Mouse (Mus musculus) thymus, postnatal 0 days (tissue): Measurements from ENCODE around the gene Flt3. TPM values are rescaled to one million over a fixed set of nuclear protein-coding genes. Genes with fewer than 3 reads are reported as not detected.

Source experiments
- DNase-seq: peaks from one replicate; pipeline ENCODE4 v3.0.0-alpha.2; 2015; ENCODE audit warnings: low spot score
- polyA plus RNA-seq: library from polyadenylated mRNA; unstranded; fragments of >200 nt; fragmentation: Nextera tagmentation; extraction: Ambion mirVana; gene quantifications from 2 replicates; pipeline ENCODE4 v1.2.1, GENCODE M21; 2015

Flt3 gene
- polyA plus RNA-seq, 1 experiment from 2014 or later, result 3.1 TPM

GRCm38 (mm10) chr5:147354985-147355384, 45.3 kb downstream of the Flt3 start:
- peak; percentile 51 for DNase-seq

DNA sequence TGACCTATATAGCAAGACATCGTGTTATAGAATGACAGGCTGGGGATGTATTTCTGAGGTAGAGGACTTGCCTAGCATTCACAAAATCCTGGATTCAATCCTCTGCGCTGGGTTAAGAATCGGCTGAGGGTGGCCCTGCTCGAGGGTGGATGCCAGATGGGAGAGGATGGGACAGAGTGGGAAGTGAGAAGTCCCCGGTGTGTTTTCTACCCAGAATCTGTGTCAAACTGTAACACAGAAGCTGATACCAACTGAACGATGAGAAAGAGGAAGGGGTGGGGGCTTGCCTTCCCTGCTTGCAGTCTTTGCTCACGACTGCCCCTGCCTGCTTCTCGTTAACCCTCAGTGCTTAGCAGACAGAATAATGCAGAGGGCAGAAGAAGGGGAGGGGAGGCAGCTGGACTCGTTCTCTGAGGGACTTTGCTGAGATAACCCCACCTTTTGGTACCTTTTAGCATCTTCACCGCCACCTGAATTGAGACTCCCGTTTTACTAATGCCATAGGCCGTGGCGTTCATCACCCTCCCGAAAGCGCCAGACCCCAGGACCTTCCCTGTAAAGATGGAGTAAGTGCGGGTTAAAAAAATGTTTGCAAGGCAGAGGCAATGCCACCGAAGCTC, 46.0 kb downstream of the Flt3 start:
- DNase-seq, result no peak

- DNase-seq, result no peak
Observed at GRCm38 (mm10) chr5:147351931-147352330, 48.4 kb downstream of the Flt3 start.

DNA sequence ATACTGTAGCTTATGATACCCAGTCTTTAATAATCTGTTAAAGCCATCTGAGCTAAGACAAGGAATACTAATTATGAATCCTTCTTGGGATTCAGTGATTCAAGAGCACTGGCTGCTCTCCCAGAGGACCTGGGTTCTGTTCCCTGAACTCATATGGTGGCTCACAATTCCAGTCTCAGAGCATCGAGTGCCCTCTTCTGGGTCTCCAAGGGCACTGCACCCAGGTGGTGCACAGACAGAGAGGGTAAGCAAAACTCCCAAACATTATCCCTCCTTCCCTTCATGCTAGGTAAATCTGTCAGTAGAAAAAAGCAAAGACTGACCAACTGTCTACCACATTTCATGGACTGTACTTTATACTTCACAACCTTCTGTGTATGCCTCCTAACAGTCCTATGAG, 54.3 kb downstream of the Flt3 start:
- DNase-seq, result no peak

- no peak for DNase-seq
Observed at GRCm38 (mm10) chr5:147343904-147344303, 56.4 kb downstream of the Flt3 start.

DNA sequence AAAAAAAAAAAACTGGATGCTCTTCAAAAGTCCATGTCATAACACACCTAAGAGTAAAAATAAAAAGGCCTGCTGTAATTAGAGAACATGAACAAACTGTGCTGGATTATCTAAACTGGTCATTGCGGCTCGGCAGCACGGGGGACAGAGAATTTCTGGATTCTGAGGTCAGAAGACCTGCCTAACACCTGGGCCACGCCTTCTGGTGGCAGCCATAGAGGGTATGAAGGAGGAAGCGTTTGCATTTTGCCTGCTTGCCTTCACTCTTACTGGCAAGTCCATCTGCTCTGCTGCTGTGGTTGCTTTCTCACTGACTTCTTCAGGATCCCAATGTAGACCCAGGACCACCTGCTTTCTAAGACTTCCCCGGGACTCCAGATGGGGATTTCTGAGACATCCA, 57.4 kb downstream of the Flt3 start:
- DNase-seq, result no peak

DNA sequence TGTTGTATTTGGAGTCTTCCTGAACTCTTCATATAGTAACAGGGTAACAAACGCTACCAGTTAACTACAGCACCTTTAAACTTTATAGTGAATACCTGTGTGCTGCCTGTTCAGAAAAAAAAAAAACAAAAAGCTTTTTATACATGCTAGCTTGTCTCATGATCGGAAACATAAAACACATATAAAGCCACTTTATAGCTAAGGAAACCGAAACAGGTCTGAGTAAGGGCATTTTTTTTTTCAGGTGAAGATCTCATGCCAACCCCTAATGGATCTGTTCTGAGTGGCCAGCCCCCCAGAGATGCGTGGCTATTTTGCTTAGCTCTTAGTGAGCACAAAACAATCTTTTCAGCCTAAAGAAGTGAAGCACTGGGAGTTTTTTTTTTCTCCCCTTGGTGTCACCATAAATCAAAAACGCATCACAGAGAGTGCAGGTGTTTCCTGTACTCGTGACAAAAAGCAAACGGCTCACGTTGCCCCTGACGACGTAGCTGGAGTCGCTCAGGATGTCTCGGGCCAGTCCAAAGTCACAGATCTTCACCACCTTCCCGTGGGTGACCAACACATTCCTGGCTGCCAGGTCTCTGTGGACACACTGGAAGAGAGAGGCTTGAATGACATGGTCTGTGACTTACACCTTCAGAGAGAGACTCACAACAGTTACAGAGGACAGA, 59.4 kb downstream of the Flt3 start:
- DNase-seq, result peak; percentile 92

DNA sequence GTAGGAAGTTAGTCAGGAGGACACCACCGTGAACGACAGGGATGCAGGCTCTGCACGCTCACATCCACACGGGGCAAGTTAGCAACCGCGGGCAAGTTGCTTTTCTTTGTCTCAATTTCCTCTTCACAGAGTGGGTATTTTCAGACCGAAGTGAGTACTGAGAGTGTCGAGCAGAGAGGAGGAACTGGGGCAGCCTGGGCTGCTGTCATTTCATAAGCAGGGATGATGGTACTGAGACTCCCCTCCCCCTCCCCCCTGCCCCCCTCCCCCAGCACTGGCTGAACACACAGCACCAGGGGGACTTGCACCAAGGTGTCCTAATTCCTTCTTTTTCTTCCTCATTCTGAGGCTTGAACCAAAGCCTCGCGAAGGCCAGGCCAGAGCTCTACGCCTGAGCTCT, 60.7 kb downstream of the Flt3 start:
- peak; percentile 41 for DNase-seq

DNA sequence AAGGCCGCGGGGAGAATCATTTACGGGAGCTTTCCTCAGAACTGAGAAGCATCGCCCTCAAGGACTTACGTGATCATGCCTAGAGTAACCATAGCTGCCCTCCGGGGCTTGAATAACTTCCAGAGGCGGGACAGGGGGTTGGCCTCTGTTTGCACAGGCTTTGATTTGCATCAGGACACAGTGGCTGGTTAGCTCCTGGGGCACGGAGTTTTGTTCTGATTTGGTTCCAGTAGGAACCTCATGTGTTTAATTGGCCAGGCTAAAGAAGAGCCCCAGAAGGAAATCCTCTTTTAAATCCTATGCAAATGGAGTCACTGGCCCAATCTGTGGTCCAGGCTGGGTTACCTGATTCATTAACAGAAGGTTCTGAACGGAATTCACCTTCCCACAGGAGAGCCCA, 61.3 kb downstream of the Flt3 start:
- DNase-seq, result no peak

DNA sequence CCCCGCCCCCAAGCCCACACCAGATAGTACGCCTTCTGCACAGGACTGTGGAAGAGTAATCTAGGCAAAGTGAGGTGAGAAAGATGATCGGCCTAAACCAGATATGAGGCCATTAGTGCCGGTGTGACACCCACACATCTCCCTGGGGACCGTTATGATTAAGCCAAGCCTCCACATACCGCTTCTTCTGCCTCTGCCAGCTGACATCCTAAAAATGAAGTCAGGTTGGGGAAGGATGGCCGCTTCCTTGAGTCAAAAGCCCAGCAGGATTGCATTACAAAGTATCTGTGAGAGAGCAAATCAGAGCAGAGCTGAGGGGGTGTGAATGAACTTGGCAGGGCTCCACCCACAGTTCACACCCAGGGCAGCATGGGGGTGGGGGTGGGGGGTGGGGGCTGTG, 67.6 kb downstream of the Flt3 start:
- DNase-seq, result no peak

DNA sequence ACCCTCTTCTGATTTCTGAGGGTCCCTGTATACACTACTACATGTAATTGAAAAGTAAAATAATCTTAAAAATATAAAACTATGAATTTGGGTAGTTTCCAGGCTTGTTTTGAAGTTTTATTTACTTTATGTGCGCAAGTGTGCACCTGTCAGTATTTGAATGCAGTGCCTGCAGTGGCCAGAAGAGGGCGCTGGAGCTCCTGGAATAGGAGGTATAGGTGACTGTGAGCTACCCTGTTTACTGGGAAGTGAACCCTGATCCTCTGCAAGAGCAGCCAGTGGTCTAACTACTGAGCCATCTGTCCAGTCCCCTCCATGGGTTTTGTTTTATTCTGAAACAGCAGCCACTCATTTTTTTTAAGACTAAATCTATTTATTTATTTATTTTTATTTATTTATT, 68.7 kb downstream of the Flt3 start:
- DNase-seq, result peak; percentile 86

GRCm38 (mm10) chr5:147329946-147330345, 70.3 kb downstream of the Flt3 start:
- DNase-seq, result no peak

DNA sequence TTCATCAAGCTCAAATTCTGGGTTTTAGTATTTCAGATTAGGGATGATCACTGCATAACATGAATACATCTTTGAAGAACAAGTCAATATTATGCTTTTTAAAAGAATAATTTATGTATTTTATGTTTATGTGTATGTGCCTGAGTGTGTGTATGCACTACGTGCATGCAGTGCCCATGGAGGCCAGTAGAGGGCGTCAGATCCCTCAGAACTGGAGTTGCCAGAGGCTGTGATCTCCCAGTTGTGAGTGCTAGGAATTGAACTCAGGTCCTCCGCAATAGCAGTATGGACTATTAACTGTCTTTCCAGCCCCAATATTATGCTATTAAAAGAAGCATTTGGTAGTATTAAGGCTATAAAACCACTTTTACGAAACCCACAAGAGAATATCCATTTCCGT, 72.7 kb downstream of the Flt3 start:
- DNase-seq, result no peak

DNA sequence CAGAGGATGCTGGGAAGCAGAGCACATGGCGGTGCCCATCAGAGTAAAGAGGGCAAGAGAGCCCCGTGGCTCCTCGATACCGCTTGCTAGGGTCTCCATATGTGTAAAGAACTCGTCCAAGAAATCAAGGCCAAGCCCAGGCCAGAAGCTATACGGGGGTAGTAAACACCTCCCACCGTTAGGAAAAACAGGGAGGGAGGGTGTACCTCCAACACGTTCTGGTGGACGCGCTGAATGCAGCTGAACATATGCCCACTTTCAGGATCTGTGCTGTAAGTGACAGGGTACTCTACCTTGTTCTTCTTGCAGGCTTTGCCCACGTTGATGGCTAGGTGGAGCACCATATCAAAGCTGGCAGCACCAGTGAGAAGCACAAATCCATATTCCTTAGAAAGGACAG, 74.4 kb downstream of the Flt3 start:
- DNase-seq, result no peak

DNA sequence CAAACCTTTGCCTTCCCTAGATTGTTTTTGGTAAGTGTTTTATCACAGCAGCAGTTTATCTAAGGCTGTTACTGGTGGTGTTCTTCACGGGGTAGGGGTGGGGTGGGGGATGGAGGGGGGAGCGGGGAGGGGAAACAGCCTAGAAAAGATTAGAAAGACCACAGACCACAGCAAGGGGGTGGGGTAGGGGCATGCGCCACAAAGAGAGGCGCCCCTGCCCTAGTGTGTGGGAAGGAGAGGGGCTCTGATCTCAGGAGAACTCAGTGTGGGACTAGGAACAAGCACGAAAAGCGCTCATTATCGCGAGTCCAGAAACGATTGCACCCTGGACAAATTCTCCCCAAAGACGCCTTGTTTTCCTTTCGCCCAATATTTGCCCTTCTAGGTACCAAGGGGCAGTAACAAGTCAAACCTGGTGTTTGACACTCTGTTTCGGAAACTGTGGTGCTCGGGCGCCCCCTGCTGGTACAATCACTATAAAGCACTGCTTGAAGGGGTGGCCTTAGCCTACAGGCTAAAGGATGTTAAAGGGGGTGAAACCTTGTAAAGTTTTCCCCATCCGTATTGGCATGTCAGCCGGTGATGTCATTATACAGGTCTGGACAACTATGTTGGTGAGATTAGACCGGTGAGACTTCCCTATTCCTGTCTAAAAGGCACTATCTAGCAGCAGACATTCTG, 76.9 kb downstream of the Flt3 start:
- DNase-seq, result peak; percentile 89

DNA sequence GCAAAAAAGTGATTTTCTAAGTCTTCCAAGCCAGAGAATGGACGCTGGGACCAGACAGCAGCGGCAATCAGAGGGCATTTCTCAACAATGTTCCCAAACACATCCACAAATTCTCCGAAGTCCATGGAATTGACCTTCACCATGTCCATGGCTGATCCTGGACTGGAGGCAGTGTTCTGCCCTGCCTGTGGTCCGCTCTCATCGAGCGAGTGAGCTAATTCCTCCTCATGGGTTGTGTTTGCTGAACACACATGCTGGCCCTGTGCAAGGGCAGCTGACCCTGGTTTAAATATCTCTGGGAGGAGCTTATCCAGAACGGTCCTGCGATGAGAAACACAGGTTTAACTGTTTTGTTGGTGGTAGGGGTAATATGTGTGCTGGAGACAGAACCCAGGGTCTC, 78.1 kb downstream of the Flt3 start, which contains the start of gene Urad:
Urad (minus strand) TSS at position 258 of the 400 bp plus-strand sequence.
- DNase-seq, result no peak

- peak; percentile 74 for DNase-seq
Observed at GRCm38 (mm10) chr5:147319653-147320052, 80.6 kb downstream of the Flt3 start.

DNA sequence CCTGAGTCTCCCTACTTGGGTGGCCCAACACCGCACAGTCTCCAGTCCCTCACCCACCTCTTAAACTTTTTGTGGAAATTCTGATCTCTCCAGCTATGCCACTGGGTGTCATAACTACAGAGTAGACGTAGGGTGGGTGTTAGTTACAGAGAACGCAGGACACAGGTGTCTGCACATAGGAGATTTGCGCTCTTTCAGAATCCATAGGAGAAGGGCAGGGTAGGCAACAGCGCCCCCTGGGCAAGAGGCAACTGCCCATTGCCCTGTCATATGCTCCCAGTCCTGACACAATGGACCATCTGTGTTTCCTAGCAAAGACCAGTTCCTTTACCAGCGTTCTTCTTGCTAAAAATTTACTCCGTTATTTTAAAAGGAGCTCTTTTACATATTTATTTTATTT, 82.3 kb downstream of the Flt3 start:
- DNase-seq, result no peak

DNA sequence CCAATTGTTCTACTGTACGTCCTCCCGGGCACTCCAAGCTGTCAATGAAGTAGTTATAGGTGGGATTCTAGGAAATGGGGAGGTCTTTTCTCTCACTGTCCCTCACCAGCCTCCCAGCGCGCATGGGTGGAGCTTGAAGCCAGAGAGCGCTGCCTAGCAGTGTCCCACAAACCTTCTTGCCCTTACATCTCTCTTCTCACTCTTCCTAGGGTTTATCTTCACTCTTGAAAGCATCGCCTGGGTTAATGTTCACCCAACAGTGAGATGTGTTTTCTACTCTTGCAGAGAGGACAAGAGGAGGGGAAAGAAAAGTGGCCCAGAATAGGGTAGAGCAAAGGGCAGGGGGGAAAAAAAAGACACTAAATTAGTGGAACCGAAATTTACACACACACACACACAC, 83.0 kb downstream of the Flt3 start:
- no peak for DNase-seq

- no peak for DNase-seq
Observed at GRCm38 (mm10) chr5:147315432-147316075, 84.7 kb downstream of the Flt3 start.

GRCm38 (mm10) chr5:147314646-147315431, 85.5 kb downstream of the Flt3 start:
- no peak for DNase-seq
